Mouse (Mus musculus): ENCODE results near the gene Gng4. TPM values are rescaled to one million over a fixed set of nuclear protein-coding genes. Genes with fewer than 3 reads are reported as not detected.

The Gng4 gene
- polyA plus RNA-seq, 1 experiment from 2014 or later, result 23.5 TPM

GRCm38 (mm10) chr13:13830469-13831074 lies 46.7 kb downstream of the Gng4 start:
- H3K4me2 ChIP-seq (ENCODE audit: low read length), result no peak overlapping the region
- H3K9ac ChIP-seq (ENCODE audit: low read length), result no peak overlapping the region
- H3K27ac ChIP-seq (ENCODE audit: low read depth, low read length), result no peak overlapping the region
- H3K4me3 ChIP-seq (ENCODE audit: low read depth, low read length), result no peak overlapping the region
- DNase-seq (ENCODE audit: low spot score) (no peak), ATAC-seq (no peak)
- no peaks in the 10 kb centered on the region for H3K36me3 ChIP-seq (ENCODE audit: control insufficient read depth, insufficient read depth, low read length)
- H3K9me3 ChIP-seq (replicated peaks; ENCODE audit: control insufficient read depth, low read length), result no peaks in the 10 kb centered on the region
- WGBS, result 56% methylated on average over 4 of the region's 4 CpGs
- no peaks in the 10 kb centered on the region for H3K4me1 ChIP-seq (ENCODE audit: control insufficient read depth, insufficient read depth, low read length)
- no peaks in the 10 kb centered on the region for H3K27me3 ChIP-seq (replicated peaks; ENCODE audit: control insufficient read depth, insufficient read depth, low read length)

GRCm38 (mm10) chr13:13835180-13835579 lies 51.3 kb downstream of the Gng4 start:
- WGBS, result 66% methylated on average over 2 of the region's 2 CpGs
- H3K27ac ChIP-seq (ENCODE audit: low read depth, low read length), result no peak overlapping the region
- H3K4me2 ChIP-seq (ENCODE audit: low read length), result no peak overlapping the region
- no peaks in the 10 kb centered on the region for H3K4me1 ChIP-seq (ENCODE audit: control insufficient read depth, insufficient read depth, low read length)
- ATAC-seq (no peak), DNase-seq (ENCODE audit: low spot score) (no peak)
- H3K9ac ChIP-seq (ENCODE audit: low read length), result no peak overlapping the region
- no peaks in the 10 kb centered on the region for H3K27me3 ChIP-seq (replicated peaks; ENCODE audit: control insufficient read depth, insufficient read depth, low read length)
- H3K4me3 ChIP-seq (ENCODE audit: low read depth, low read length), result no peak overlapping the region
- no peaks in the 10 kb centered on the region for H3K36me3 ChIP-seq (ENCODE audit: control insufficient read depth, insufficient read depth, low read length)
- H3K9me3 ChIP-seq (replicated peaks; ENCODE audit: control insufficient read depth, low read length), result peaks cover 4% of the 10 kb centered on the region; the same call in 1 of the 2 replicates

DNA sequence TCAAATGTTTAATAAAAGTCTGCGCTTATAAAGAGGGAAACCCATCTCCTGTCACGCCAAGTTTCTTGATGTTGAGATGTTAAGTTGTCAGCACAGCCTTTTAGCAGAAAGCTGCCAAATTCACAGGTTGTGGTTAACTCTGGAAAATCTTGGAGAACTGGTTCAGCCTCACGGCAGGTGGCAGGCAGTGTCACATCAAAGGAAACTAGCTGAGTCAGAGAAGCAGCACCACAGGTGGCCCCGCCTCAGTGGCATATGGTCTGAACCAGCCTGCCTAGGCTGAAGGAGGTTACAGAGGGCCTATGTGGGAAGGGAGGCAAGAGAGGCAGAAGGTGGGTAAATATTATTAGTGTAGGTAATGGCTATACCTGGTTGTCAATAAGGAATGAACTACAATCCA lies 61.2 kb downstream of the Gng4 start:
- no peaks in the 10 kb centered on the region for H3K4me1 ChIP-seq (ENCODE audit: control insufficient read depth, insufficient read depth, low read length)
- DNase-seq (ENCODE audit: low spot score) (no peak), ATAC-seq (no peak)
- H3K4me2 ChIP-seq (ENCODE audit: low read length), result no peak overlapping the region
- H3K9ac ChIP-seq (ENCODE audit: low read length), result no peak overlapping the region
- no peaks in the 10 kb centered on the region for H3K9me3 ChIP-seq (replicated peaks; ENCODE audit: control insufficient read depth, low read length)
- no peak overlapping the region for H3K4me3 ChIP-seq (ENCODE audit: low read depth, low read length)
- H3K27me3 ChIP-seq (replicated peaks; ENCODE audit: control insufficient read depth, insufficient read depth, low read length), result no peaks in the 10 kb centered on the region
- no peak overlapping the region for H3K27ac ChIP-seq (ENCODE audit: low read depth, low read length)
- no peaks in the 10 kb centered on the region for H3K36me3 ChIP-seq (ENCODE audit: control insufficient read depth, insufficient read depth, low read length)
- WGBS, result 75% methylated on average over 4 of the region's 4 CpGs

- Histone ChIP-seq H3K9ac (ENCODE audit: low read length) (no peak overlapping the region), H3K4me3 (ENCODE audit: low read depth, low read length) (no peak overlapping the region), H3K9me3 (replicated peaks; ENCODE audit: control insufficient read depth, low read length) (no peaks in the 10 kb centered on the region), H3K4me2 (ENCODE audit: low read length) (no peak overlapping the region), H3K36me3 (ENCODE audit: control insufficient read depth, insufficient read depth, low read length) (no peaks in the 10 kb centered on the region), H3K27me3 (replicated peaks; ENCODE audit: control insufficient read depth, insufficient read depth, low read length) (no peaks in the 10 kb centered on the region), H3K27ac (ENCODE audit: low read depth, low read length) (no peak overlapping the region), H3K4me1 (ENCODE audit: control insufficient read depth, insufficient read depth, low read length) (no peaks in the 10 kb centered on the region)
- ATAC-seq (no peak), DNase-seq (ENCODE audit: low spot score) (no peak)
- 79% methylated on average over 3 of the region's 3 CpGs for WGBS
Measured at GRCm38 (mm10) chr13:13847075-13847599, 63.3 kb downstream of the Gng4 start.

GRCm38 (mm10) chr13:13857190-13857589 lies 73.3 kb downstream of the Gng4 start:
- Histone ChIP-seq H3K4me3 (ENCODE audit: low read depth, low read length) (no peak overlapping the region), H3K27me3 (replicated peaks; ENCODE audit: control insufficient read depth, insufficient read depth, low read length) (no peaks in the 10 kb centered on the region)
- 86% methylated on average over 4 of the region's 4 CpGs for WGBS

DNA sequence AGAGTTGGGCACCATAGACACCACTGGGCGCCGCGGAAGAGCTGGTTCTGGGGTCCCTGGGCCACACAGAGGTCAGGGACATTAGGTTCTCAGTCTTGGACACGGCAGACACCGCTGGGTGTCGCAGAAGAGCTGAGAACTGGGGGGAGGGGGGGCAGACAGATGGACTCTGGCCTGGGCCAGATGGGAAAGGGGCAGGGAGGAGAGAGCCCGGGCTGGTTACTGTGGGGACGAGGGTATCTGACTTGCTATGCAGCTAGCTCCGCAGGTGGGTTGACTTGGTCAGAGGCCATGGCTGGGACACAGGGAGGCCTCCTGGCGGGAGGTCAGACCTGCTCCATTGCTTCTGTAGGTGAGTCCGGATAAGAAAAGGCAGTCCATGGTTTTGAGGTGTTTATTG lies 78.5 kb downstream of the Gng4 start:
- H3K36me3 ChIP-seq (ENCODE audit: control insufficient read depth, insufficient read depth, low read length), result no peaks in the 10 kb centered on the region
- no peaks in the 10 kb centered on the region for H3K27me3 ChIP-seq (replicated peaks; ENCODE audit: control insufficient read depth, insufficient read depth, low read length)
- H3K27ac ChIP-seq (ENCODE audit: low read depth, low read length), result no peak overlapping the region
- 52% methylated on average over 11 of the region's 11 CpGs for WGBS
- no peak for ATAC-seq
- no peak overlapping the region for H3K4me2 ChIP-seq (ENCODE audit: low read length)
- H3K9me3 ChIP-seq (replicated peaks; ENCODE audit: control insufficient read depth, low read length), result no peaks in the 10 kb centered on the region
- no peak overlapping the region for H3K4me3 ChIP-seq (ENCODE audit: low read depth, low read length)
- DNase-seq (ENCODE audit: low spot score), result no peak
- H3K9ac ChIP-seq (ENCODE audit: low read length), result no peak overlapping the region
- no peaks in the 10 kb centered on the region for H3K4me1 ChIP-seq (ENCODE audit: control insufficient read depth, insufficient read depth, low read length)

More at GRCm38 (mm10) chr13:13857190-13857589, 73.3 kb downstream of the Gng4 start:
- no peak for DNase-seq (ENCODE audit: low spot score)
- H3K9ac ChIP-seq (ENCODE audit: low read length), result no peak overlapping the region
- no peaks in the 10 kb centered on the region for H3K4me1 ChIP-seq (ENCODE audit: control insufficient read depth, insufficient read depth, low read length)
- no peaks in the 10 kb centered on the region for H3K36me3 ChIP-seq (ENCODE audit: control insufficient read depth, insufficient read depth, low read length)
- no peak for ATAC-seq
- H3K27ac ChIP-seq (ENCODE audit: low read depth, low read length), result no peak overlapping the region
- no peak overlapping the region for H3K4me2 ChIP-seq (ENCODE audit: low read length)
- no peaks in the 10 kb centered on the region for H3K9me3 ChIP-seq (replicated peaks; ENCODE audit: control insufficient read depth, low read length)

DNA sequence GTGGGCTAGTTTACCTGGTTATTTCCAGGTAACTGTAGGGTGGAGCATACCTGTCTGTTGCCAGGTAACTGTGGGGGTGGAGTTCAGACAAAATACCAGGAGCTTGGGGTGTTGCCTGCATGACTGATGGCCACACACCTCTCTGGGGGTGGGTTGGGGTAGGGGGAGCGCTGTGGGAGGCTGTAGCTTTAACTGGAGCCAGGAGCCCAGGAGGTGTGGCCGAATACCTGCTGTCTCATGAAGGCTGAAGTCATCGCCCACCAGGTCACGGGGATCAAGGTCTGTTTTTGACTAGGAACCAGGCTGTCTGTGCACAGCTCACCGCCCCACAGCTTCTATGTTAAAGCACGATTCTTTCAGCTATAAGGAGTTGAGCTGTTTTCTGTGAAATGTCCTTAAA lies 79.1 kb downstream of the Gng4 start:
- no peak for DNase-seq (ENCODE audit: low spot score)

DNA sequence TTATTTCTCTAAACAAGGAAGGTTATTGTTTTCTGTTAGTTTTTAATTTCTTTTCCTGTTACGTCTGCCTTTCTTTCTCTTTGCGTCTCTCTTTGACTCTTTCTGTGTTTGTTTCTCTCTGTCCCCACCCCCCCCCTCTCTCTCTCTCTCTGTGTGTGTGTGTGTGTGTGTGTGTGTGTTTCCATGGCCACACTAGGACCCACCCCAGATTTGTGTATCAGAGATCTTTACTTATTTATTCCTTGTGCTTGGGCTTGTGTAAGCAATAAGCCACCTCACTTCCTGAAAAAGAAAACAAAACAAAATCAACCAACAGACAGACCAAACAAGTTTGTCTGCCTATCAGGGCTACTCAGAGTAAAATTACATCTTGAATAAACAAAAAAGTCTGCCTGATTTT lies 82.5 kb downstream of the Gng4 start:
- Histone ChIP-seq H3K36me3 (ENCODE audit: control insufficient read depth, insufficient read depth, low read length) (no peaks in the 10 kb centered on the region), H3K4me2 (ENCODE audit: low read length) (no peak overlapping the region), H3K9ac (ENCODE audit: low read length) (no peak overlapping the region), H3K4me3 (ENCODE audit: low read depth, low read length) (no peak overlapping the region), H3K9me3 (replicated peaks; ENCODE audit: control insufficient read depth, low read length) (no peaks in the 10 kb centered on the region), H3K27me3 (replicated peaks; ENCODE audit: control insufficient read depth, insufficient read depth, low read length) (no peaks in the 10 kb centered on the region), H3K27ac (ENCODE audit: low read depth, low read length) (no peak overlapping the region), H3K4me1 (ENCODE audit: control insufficient read depth, insufficient read depth, low read length) (no peaks in the 10 kb centered on the region)
- ATAC-seq (no peak), DNase-seq (ENCODE audit: low spot score) (no peak)
- 83% methylated on average over 2 of the region's 2 CpGs for WGBS

More for the DNA sequence above, 79.1 kb downstream of the Gng4 start:
- H3K4me1 ChIP-seq (ENCODE audit: control insufficient read depth, insufficient read depth, low read length), result no peaks in the 10 kb centered on the region
- H3K27ac ChIP-seq (ENCODE audit: low read depth, low read length), result no peak overlapping the region
- H3K36me3 ChIP-seq (ENCODE audit: control insufficient read depth, insufficient read depth, low read length), result no peaks in the 10 kb centered on the region
- no peaks in the 10 kb centered on the region for H3K9me3 ChIP-seq (replicated peaks; ENCODE audit: control insufficient read depth, low read length)
- H3K27me3 ChIP-seq (replicated peaks; ENCODE audit: control insufficient read depth, insufficient read depth, low read length), result no peaks in the 10 kb centered on the region
- no peak for ATAC-seq
- no peak overlapping the region for H3K4me3 ChIP-seq (ENCODE audit: low read depth, low read length)
- H3K9ac ChIP-seq (ENCODE audit: low read length), result no peak overlapping the region
- H3K4me2 ChIP-seq (ENCODE audit: low read length), result no peak overlapping the region
- 50% methylated on average over 6 of the region's 6 CpGs for WGBS

- ATAC-seq (no peak; the same call in 1 of the 2 replicates), DNase-seq (ENCODE audit: low spot score) (no peak)
- Histone ChIP-seq H3K9ac (ENCODE audit: low read length) (no peak overlapping the region), H3K27me3 (replicated peaks; ENCODE audit: control insufficient read depth, insufficient read depth, low read length) (no peaks in the 10 kb centered on the region), H3K27ac (ENCODE audit: low read depth, low read length) (no peak overlapping the region), H3K36me3 (ENCODE audit: control insufficient read depth, insufficient read depth, low read length) (no peaks in the 10 kb centered on the region), H3K9me3 (replicated peaks; ENCODE audit: control insufficient read depth, low read length) (no peaks in the 10 kb centered on the region), H3K4me2 (ENCODE audit: low read length) (no peak overlapping the region), H3K4me1 (ENCODE audit: control insufficient read depth, insufficient read depth, low read length) (no peaks in the 10 kb centered on the region), H3K4me3 (ENCODE audit: low read depth, low read length) (no peak overlapping the region)
- 81% methylated on average over 2 of the region's 2 CpGs for WGBS
Measured at GRCm38 (mm10) chr13:13867078-13867759, 83.4 kb downstream of the Gng4 start.
